Mouse (Mus musculus): ENCODE results near the gene Socs2. TPM values are rescaled to one million over a fixed set of nuclear protein-coding genes. Genes with fewer than 3 reads are reported as not detected.

Gene Socs2
- polyA plus RNA-seq, 2 experiments = 1.5 to 5.4 TPM

DNA sequence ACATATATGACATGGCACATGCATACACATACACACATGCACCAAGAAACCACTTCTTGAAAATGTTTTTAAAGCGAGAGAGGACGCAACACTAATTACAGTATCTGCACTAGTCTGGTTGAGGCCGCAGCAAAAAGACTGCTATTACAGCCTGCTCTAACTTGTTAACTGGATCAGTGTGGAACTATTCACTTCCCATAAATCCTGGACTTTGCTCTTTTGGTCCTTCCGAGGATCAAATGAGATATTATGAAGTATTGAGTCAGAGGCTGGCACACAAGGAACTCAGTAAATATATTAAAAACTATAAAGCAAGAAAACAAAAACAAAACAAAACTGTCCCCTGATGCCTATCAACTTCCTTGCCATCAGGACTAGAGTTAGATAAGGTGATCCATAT lies 6.8 kb downstream of the Socs2 start:
- 71% methylated on average over 4 of the region's 4 CpGs for WGBS (ENCODE audit: insufficient replicate concordance)
- Histone ChIP-seq H3K4me1 (replicated peaks; ENCODE audit: control insufficient read depth in 2 of 2, insufficient read depth in 2 of 2, low read length in 1 of 2) (peaks cover 0 to 3% of the 10 kb centered on the region in 2 experiments; a peak in 2 of 4 replicates), H3K9me3 (ENCODE audit: control insufficient read depth, low read length) (no peaks in the 10 kb centered on the region), H3K27ac (no peak overlapping the region), H3K9ac (replicated peaks) (no peak overlapping the region), H3K4me2 (ENCODE audit: low read depth) (no peak overlapping the region), H3K27me3 (ENCODE audit: control insufficient read depth, insufficient read depth, low read length) (peaks cover 20% of the 10 kb centered on the region), H3K36me3 (replicated peaks; ENCODE audit: control insufficient read depth, insufficient read depth, low read depth) (no peaks in the 10 kb centered on the region), H3K4me3 (ENCODE audit: insufficient read depth in 1 of 2, low read depth in 2 of 2, low read length in 2 of 2) (no peak overlapping the region)
- DNase-seq (ENCODE audit: low read depth in 3 of 3, low spot score in 3 of 3) (no peak), ATAC-seq (ENCODE audit: insufficient read depth) (no peak)
- TF ChIP-seq CTCF (IDR thresholded peaks at IDR 0.05; ENCODE audit: low read depth) = no peak
- TF ChIP-seq EP300 (IDR thresholded peaks at IDR 0.05; ENCODE audit: low read depth) = no peak

DNA sequence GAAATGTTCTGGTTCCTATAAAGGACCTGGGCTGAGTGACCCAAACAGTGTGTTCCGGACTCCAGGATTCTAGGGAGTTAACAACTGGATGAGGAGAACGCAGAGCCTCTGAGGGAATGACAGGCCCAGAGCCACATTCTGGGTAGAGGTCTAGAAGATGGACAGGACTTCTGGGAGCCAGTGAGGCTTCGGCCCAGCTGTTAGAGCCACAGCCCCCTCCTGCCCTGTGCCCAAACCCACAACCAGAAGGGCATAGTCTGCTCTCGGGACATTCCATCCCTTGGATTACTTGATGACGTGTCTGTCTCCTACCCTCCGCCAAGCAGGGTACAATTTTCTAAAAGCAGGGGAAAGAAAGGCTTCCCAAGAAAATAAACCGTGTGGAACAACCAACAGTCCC lies 7.8 kb downstream of the Socs2 start:
- Histone ChIP-seq H3K27ac (no peak overlapping the region), H3K4me2 (ENCODE audit: low read depth) (no peak overlapping the region), H3K9ac (replicated peaks) (no peak overlapping the region), H3K4me3 (ENCODE audit: insufficient read depth in 1 of 2, low read depth in 2 of 2, low read length in 2 of 2) (no peak overlapping the region), H3K9me3 (ENCODE audit: control insufficient read depth, low read length) (no peaks in the 10 kb centered on the region), H3K36me3 (replicated peaks; ENCODE audit: control insufficient read depth, insufficient read depth, low read depth) (no peaks in the 10 kb centered on the region), H3K27me3 (ENCODE audit: control insufficient read depth, insufficient read depth, low read length) (peaks cover 10% of the 10 kb centered on the region), H3K4me1 (replicated peaks; ENCODE audit: control insufficient read depth in 2 of 2, insufficient read depth in 2 of 2, low read length in 1 of 2) (no peaks in the 10 kb centered on the region)
- WGBS (ENCODE audit: insufficient replicate concordance) = 60% methylated on average over 7 of the region's 7 CpGs
- DNase-seq (ENCODE audit: low read depth in 3 of 3, low spot score in 3 of 3) (no peak), ATAC-seq (ENCODE audit: insufficient read depth) (no peak)
- TF ChIP-seq CTCF (IDR thresholded peaks at IDR 0.05; ENCODE audit: low read depth) = no peak
- no peak for TF ChIP-seq EP300 (IDR thresholded peaks at IDR 0.05; ENCODE audit: low read depth)

DNA sequence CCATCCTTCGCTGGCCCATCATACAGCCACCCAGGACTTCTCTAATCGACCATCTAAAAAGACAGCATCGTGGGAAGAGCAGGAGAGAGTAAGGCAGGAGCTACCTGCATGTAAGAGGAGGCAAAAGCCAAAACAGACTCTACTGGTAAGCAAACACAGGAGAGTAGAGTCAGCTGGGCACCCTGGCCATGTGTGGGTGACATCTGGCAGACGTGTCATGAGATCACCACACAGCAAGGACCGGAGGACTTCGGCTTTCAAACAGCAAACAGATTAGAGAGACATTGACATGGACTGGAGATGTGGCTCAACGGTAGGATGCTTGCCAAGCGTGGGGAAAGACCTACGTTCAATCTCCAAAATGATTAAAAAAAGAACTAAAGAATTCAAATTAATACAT lies 8.5 kb downstream of the Socs2 start:
- WGBS (ENCODE audit: insufficient replicate concordance) = 64% methylated on average over 9 of the region's 9 CpGs
- Histone ChIP-seq H3K27ac (no peak overlapping the region), H3K27me3 (ENCODE audit: control insufficient read depth, insufficient read depth, low read length) (peaks cover 3% of the 10 kb centered on the region), H3K4me3 (ENCODE audit: insufficient read depth in 1 of 2, low read depth in 2 of 2, low read length in 2 of 2) (no peak overlapping the region), H3K4me1 (replicated peaks; ENCODE audit: control insufficient read depth in 2 of 2, insufficient read depth in 2 of 2, low read length in 1 of 2) (no peaks in the 10 kb centered on the region), H3K36me3 (replicated peaks; ENCODE audit: control insufficient read depth, insufficient read depth, low read depth) (no peaks in the 10 kb centered on the region), H3K9ac (replicated peaks) (no peak overlapping the region), H3K4me2 (ENCODE audit: low read depth) (no peak overlapping the region), H3K9me3 (ENCODE audit: control insufficient read depth, low read length) (no peaks in the 10 kb centered on the region)
- ATAC-seq (ENCODE audit: insufficient read depth) = no peak
- TF ChIP-seq CTCF (IDR thresholded peaks at IDR 0.05; ENCODE audit: low read depth) = no peak
- no peak for TF ChIP-seq EP300 (IDR thresholded peaks at IDR 0.05; ENCODE audit: low read depth)
- DNase-seq (ENCODE audit: low read depth in 3 of 3, low spot score in 3 of 3) = no peak

DNA sequence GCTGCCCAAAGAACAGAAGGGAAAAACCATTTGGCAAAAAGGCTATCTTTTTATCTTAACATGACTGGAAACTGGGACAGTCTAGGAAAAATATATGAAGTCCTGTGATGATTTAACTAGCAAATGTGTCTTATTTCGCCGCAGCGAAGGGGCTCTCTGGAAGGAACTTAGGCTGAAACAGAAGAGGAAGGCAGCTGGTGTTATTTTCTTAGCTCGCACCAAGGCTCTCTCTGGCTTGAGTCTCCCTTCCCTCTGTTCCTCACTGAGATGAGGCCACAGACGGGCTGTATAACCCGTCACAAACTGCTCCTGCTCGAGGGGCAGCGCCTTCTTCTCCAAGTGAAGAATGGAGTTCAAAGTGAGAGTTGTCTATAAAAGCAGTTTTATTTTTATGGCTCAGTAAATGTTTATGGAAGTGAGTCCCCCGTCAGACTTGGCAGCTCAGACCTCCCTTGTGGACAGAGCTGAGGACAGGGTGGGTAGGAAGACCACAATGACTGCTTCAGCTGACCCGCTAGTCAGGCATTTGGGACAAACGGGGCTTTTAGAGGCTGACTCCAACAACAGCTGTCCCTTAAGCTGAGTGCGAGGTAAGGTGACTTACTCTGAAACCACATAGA lies 9.3 kb downstream of the Socs2 start:
- no peak for ATAC-seq (ENCODE audit: insufficient read depth)
- Histone ChIP-seq H3K27me3 (ENCODE audit: control insufficient read depth, insufficient read depth, low read length) (no peaks in the 10 kb centered on the region), H3K4me2 (ENCODE audit: low read depth) (no peak overlapping the region), H3K36me3 (replicated peaks; ENCODE audit: control insufficient read depth, insufficient read depth, low read depth) (no peaks in the 10 kb centered on the region), H3K4me3 (ENCODE audit: insufficient read depth in 1 of 2, low read depth in 2 of 2, low read length in 2 of 2) (no peak overlapping the region), H3K9me3 (ENCODE audit: control insufficient read depth, low read length) (no peaks in the 10 kb centered on the region), H3K9ac (replicated peaks) (no peak overlapping the region), H3K4me1 (replicated peaks; ENCODE audit: control insufficient read depth in 2 of 2, insufficient read depth in 2 of 2, low read length in 1 of 2) (no peaks in the 10 kb centered on the region), H3K27ac (no peak overlapping the region)
- no peak for TF ChIP-seq EP300 (IDR thresholded peaks at IDR 0.05; ENCODE audit: low read depth)
- TF ChIP-seq CTCF (IDR thresholded peaks at IDR 0.05; ENCODE audit: low read depth) = no peak
- DNase-seq (ENCODE audit: low read depth in 3 of 3, low spot score in 3 of 3) = no peak
- WGBS (ENCODE audit: insufficient replicate concordance) = 49% methylated on average over 12 of the region's 12 CpGs

DNA sequence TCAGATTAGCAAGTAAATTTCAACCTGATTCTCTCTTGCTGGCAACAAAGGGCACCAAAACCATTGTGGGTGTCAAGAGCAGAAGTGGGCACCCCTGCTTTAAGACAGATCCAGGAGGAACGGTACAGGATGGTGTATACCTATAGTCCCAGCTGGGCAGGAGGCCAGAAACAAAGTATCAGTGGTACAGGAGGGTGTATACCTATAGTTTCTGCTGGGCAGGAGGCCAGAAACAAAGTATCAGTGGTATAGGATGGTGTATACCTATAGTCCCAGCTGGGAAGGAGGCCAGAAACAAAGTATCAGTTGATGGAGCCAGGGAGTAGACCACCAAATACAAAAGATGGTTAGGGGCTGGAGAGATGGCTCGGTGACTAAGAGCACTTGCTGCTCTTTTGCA lies 12.2 kb downstream of the Socs2 start:
- ATAC-seq (ENCODE audit: insufficient read depth) = no peak
- no peaks in the 10 kb centered on the region for H3K36me3 ChIP-seq (replicated peaks; ENCODE audit: control insufficient read depth, insufficient read depth, low read depth)
- H3K27ac ChIP-seq = no peak overlapping the region
- TF ChIP-seq CTCF (IDR thresholded peaks at IDR 0.05; ENCODE audit: low read depth) = no peak
- no peak overlapping the region for H3K4me2 ChIP-seq (ENCODE audit: low read depth)
- H3K4me3 ChIP-seq (ENCODE audit: insufficient read depth in 1 of 2, low read depth in 2 of 2, low read length in 2 of 2) = no peak overlapping the region
- no peak for DNase-seq (ENCODE audit: low read depth in 3 of 3, low spot score in 3 of 3)
- 50% methylated on average over 2 of the region's 2 CpGs for WGBS (ENCODE audit: insufficient replicate concordance)
- H3K4me1 ChIP-seq (replicated peaks; ENCODE audit: control insufficient read depth in 2 of 2, insufficient read depth in 2 of 2, low read length in 1 of 2) = no peaks in the 10 kb centered on the region
- H3K9me3 ChIP-seq (ENCODE audit: control insufficient read depth, low read length) = no peaks in the 10 kb centered on the region
- no peak overlapping the region for H3K9ac ChIP-seq (replicated peaks)
- no peaks in the 10 kb centered on the region for H3K27me3 ChIP-seq (ENCODE audit: control insufficient read depth, insufficient read depth, low read length)

Data from liver, embryonic 14.5 days (tissue).